In the genomic region with DNA sequence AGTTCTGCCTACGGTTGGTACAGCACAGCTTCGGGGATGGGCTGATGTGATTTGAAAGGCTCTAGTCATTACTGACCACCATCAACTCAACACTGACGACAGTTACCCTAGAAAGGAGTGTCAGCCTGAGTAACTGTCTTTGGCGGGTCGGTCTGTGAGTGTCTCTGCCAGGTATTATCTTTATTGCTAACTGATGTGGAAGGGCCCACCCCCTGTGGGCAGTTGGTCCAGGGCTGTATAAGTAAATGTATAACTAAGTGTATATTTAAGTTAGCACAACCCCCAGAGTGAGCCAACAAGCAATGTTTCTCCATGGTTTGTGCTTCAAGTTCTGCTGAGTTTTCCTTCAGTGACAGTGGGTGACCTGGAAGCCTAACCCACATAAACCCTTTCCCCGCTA, we compare ENCODE assay signal across 17 mouse cellular contexts. TPM values are rescaled to one million over a fixed set of nuclear protein-coding genes. Genes with fewer than 3 reads are reported as not detected.
"Had no signal": no experiment of that assay in that cellular context is flagged by ENCODE, and none has a peak within 500 bp of the region (broad histone marks: within the 10 kb centered on the region; RNA-seq: fewer than 3 reads in every experiment).

No protein-coding gene starts in this region.

- DNase-seq: left cerebral cortex, postnatal 4 days; lung, embryonic 14.5 days; lung, postnatal 10 days; lung, postnatal 4 days; midbrain, embryonic 14.5 days; spleen, adult 18-20 months; thymus, postnatal 4 days had no signal

- H3K4me1 ChIP-seq: limb, embryonic 13.5 days; liver, embryonic 15.5 days; midbrain, embryonic 10.5 days; neural tube, embryonic 15.5 days had no signal

- H3K4me3 ChIP-seq: layer of hippocampus, adult 2 months; limb, embryonic 13.5 days; liver, embryonic 15.5 days; midbrain, embryonic 10.5 days; myocyte; neural tube, embryonic 15.5 days had no signal

- H3K27me3 ChIP-seq: limb, embryonic 13.5 days; liver, embryonic 15.5 days; neural tube, embryonic 15.5 days had no signal

- H3K27ac ChIP-seq: hindbrain, embryonic 14.5 days; layer of hippocampus, adult 2 months; limb, embryonic 13.5 days; liver, embryonic 15.5 days; midbrain, embryonic 10.5 days; neural tube, embryonic 15.5 days had no signal

- H3K36me3 ChIP-seq: limb, embryonic 13.5 days; liver, embryonic 15.5 days; midbrain, embryonic 10.5 days; neural tube, embryonic 15.5 days had no signal

- H3K9me3 ChIP-seq: limb, embryonic 13.5 days; liver, embryonic 15.5 days; midbrain, embryonic 10.5 days; neural tube, embryonic 15.5 days had no signal

- H3K9ac ChIP-seq: hindbrain, embryonic 14.5 days; limb, embryonic 13.5 days; liver, embryonic 15.5 days; lung, embryonic 14.5 days; neural tube, embryonic 15.5 days had no signal

- H3K4me2 ChIP-seq: hindbrain, embryonic 14.5 days; limb, embryonic 13.5 days; liver, embryonic 15.5 days; lung, embryonic 14.5 days; neural tube, embryonic 15.5 days had no signal

RNA-seq across cellular contexts. Expression of a gene that starts 13.3 kb away (rescaled TPM):
- polyA plus RNA-seq: hindbrain, embryonic 14.5 days; limb, embryonic 13.5 days; liver, adult 2 months; liver, embryonic 15.5 days; lung, embryonic 14.5 days; midbrain, embryonic 10.5 days; midbrain, embryonic 14.5 days; myocyte; neural tube, embryonic 11.5 days; neural tube, embryonic 15.5 days; stomach, embryonic 14.5 days had no signal
